Mouse (Mus musculus): Measurements from ENCODE around the gene Selenon. TPM values are rescaled to one million over a fixed set of nuclear protein-coding genes. Genes with fewer than 3 reads are reported as not detected.

Gene Selenon
- polyA plus RNA-seq, 1 experiment from 2014 or later = 15.4 TPM

DNA sequence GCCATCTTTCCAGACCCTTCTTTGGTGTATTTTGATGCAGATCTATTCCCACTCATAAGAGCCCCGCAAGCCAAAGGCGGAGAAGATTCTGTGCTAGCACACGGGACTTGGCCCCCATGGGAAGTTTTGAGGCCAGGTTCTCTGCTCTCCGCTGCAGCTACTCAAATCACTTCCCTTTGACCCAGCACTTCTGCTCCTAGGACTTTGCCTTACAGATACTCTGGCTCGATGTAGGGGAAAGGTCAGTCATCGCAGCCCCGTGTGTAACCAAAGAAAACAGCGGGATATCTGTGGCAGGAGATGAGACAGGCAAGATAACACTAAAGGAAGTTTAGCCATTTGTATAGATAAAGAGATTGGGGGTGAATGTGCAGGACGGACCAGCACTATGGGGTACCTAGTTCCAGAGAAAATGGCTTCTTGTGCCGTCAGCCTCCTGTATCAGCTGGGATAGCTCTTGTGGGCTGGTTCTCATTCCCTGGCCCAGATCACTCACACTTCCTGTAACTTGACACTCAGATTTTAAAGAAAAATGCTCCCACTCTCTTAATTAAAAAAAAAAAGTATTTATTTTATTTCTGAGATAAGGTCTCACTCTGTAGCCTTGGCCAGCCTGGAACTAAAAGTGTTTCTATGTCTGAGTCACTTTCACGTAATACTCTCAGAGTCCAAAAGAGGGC is 61.8 kb downstream of the Selenon start:
- H3K4me2 ChIP-seq = no peak overlapping the region
- WGBS = 85% methylated on average over 11 of the region's 11 CpGs
- no peak for ATAC-seq (ENCODE audit: insufficient number of reproducible peaks, insufficient read depth, low FRiP score, low TSS enrichment, low read depth)
- H3K9me3 ChIP-seq = no peaks in the 10 kb centered on the region
- H3K27ac ChIP-seq = no peak overlapping the region
- H3K4me3 ChIP-seq = no peak overlapping the region
- no peaks in the 10 kb centered on the region for H3K27me3 ChIP-seq
- H3K9ac ChIP-seq = no peak overlapping the region
- H3K4me1 ChIP-seq = peaks cover 13% of the 10 kb centered on the region
- H3K36me3 ChIP-seq = no peaks in the 10 kb centered on the region

GRCm38 (mm10) chr4:134488211-134488610 is 63.8 kb downstream of the Selenon start:
- Histone ChIP-seq H3K4me3 (no peak overlapping the region), H3K4me1 (peaks cover 6% of the 10 kb centered on the region; the same call in 1 of the 2 replicates), H3K36me3 (no peaks in the 10 kb centered on the region), H3K27ac (no peak overlapping the region), H3K9ac (no peak overlapping the region), H3K27me3 (peaks cover 2% of the 10 kb centered on the region; the same call in 1 of the 2 replicates), H3K4me2 (no peak overlapping the region), H3K9me3 (no peaks in the 10 kb centered on the region)
- WGBS = 84% methylated on average over 5 of the region's 5 CpGs
- no peak for ATAC-seq (ENCODE audit: insufficient number of reproducible peaks, insufficient read depth, low FRiP score, low TSS enrichment, low read depth)

Small RNA genes lying within 50 kb of the gene (microRNA-seq; reads per million reads assigned to microRNA genes)
- gene Mir6403 = not detected

Other genes with a start within 250 kb of the Selenon start
- 1.2 and 1.7 TPM in 2 replicates for gene Trim63, start 237.0 kb downstream of the Selenon start, polyA plus RNA-seq (2015; fragmentation: Nextera tagmentation; extraction: Ambion mirVana)
- 0.34 and 0.38 TPM in 2 replicates for gene Slc30a2, start 209.0 kb downstream of the Selenon start, polyA plus RNA-seq (2015; fragmentation: Nextera tagmentation; extraction: Ambion mirVana)
- 4.5 and 5.4 TPM in 2 replicates for gene Extl1, start 168.3 kb downstream of the Selenon start, polyA plus RNA-seq (2015; fragmentation: Nextera tagmentation; extraction: Ambion mirVana)
- gene Pafah2, start 155.8 kb downstream of the Selenon start, polyA plus RNA-seq (2015; fragmentation: Nextera tagmentation; extraction: Ambion mirVana) = 12.0 and 13.0 TPM in 2 replicates
- 2,120 and 2,313 TPM in 2 replicates for gene Stmn1, start 83.8 kb downstream of the Selenon start, polyA plus RNA-seq (2015; fragmentation: Nextera tagmentation; extraction: Ambion mirVana)
- gene Paqr7, start 55.5 kb downstream of the Selenon start, polyA plus RNA-seq (2015; fragmentation: Nextera tagmentation; extraction: Ambion mirVana) = 3.8 and 4.0 TPM in 2 replicates
- 10.6 and 11.7 TPM in 2 replicates for gene Aunip, start 41.2 kb downstream of the Selenon start, polyA plus RNA-seq (2015; fragmentation: Nextera tagmentation; extraction: Ambion mirVana)
- 129 and 130 TPM in 2 replicates for gene Mtfr1l, start 16.8 kb downstream of the Selenon start, polyA plus RNA-seq (2015; fragmentation: Nextera tagmentation; extraction: Ambion mirVana)
- gene Man1c1, start 152.1 kb upstream of the Selenon start, polyA plus RNA-seq (2015; fragmentation: Nextera tagmentation; extraction: Ambion mirVana) = 2.4 and 2.7 TPM in 2 replicates
- gene Ldlrap1, start 215.9 kb upstream of the Selenon start, polyA plus RNA-seq (2015; fragmentation: Nextera tagmentation; extraction: Ambion mirVana) = 25.6 and 27.2 TPM in 2 replicates